Mouse (Mus musculus) embryo, embryonic 11.5 days (tissue): ENCODE measurements at regions not wholly inside any gene's neighbourhood (a gene's known extent, or its start where the extent isn't known, plus 50 kb on each side); places are given as distances from the start of the nearest gene placed in this dataset.

Experiments used
- DNase-seq: peaks from one replicate; pipeline ENCODE4 v3.0.0-alpha.2; 2012; ENCODE audit warnings: low read depth, low spot score

DNA sequence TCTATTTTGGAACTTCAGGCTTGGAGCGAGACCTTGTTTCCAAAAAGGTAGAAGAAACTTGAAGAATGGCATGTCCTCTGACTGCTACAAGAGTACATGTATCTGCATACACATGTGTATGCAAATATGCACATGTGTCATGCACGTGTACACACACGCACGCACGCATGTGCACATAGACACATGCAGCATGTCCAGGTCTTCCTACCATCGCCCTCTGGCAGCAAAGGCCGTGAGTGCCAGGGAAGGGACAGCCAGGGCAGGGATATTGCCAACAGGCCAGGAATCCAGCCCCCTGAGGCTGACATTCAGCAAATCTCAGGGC, 231.0 kb downstream of the Clic5 start:
- DNase-seq = no peak

DNA sequence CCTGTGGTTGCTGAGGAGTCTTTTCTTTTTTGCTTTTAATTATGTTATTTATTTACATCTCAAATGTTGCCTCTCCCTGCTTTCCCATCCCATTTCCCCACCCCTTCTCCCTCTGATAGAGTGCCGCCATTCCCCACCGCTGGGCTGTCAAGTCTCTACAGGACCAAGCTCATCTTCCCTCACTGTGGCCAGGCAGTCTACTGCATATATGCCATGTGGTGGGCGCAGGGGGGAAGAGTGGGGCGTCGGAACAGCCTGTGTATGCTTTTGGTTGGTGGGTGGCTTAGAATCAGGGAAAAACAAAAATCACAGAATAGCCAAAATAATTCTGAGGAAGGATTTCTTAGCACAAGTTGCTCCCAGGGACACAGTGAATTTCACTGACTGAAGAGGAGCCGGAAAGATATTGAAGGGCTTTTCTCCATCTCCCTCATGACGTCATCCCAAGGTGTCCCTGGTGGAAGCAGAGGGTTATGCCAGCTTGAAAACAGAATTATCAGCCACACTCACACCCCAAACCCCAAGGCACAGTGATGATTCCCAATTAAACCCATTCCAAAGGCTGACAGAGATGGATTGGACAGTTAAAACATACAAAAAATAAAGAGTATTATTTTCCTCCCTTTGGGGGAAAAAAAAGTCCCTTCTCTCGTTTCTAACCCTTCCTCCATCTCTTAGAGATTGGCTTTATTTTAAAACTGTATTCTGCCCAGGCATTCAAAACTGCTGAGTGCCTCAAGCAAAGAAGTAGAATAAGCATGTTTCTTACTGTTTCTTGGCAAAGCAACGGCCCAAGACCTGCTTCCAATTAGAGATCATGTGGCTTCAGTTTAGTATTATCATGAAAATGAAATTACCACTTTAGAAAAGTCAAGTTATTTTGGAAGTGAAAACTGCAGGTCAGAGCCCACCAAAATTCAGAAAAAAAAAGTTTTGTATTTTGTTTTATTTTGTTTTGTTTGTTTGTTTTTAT, 232.0 kb downstream of the Clic5 start:
- DNase-seq = no peak

DNA sequence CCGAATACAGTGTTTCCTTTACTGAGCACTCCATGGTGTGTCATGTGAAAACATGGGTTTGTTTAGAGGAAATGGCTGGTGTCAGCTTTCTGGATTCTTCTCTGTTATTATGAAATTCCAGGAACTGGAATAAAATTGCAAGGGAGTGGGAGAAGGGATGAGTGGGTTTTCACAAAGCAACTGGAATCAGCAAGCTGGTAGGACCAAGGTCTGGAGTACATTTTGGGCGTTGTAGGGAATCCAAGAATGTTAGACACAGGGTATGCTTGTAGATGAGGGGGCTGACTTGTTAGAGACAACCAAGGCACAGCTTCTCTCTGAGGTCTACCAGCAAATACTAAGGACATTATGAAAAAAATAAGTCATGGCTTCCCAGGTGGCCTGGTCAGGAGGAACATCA, 233.8 kb downstream of the Clic5 start:
- no peak for DNase-seq

DNA sequence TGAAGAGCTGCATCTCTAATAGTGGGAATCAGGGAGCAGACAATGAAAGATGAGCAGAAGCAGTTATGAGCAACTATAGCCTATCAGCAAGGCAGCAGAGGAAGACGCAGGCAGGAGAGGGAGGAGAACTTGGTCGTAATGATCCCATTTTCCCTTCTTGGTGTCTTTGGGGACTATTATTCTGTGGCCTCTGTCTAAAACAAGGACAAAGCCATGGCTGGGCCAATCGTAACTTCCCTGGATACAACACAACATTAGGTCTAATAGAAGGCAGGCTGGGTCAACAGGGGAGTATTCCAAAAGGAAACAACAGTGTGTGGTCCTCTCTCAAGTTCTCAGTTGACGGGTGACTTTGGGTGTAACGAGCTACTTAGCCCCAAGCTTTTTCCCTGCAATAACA, 234.5 kb downstream of the Clic5 start:
- no peak for DNase-seq

DNA sequence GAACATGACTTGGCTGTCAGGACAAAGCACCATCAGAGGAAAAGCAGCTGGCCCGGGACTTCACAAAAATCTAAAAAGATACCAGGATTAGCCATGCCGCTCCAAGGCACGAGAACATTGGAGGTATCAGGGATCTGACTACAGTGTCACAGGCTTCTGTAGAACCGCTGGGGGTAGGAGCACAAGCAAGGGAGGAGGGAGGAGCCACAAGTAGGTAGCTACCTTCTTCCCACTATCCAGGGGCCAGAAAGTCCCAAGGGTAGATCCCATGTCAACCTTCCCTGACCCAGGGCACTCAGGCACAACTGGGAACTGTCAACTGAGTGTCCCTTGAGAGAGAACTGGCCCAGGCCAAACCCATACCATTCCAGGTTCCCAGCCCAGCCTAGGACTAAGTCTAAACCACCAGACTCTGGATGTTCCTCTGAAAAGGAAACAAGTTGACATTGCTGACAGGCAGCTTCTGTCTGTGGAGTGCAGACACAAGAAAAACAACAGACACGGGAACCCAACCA, 235.1 kb downstream of the Clic5 start:
- no peak for DNase-seq

DNA sequence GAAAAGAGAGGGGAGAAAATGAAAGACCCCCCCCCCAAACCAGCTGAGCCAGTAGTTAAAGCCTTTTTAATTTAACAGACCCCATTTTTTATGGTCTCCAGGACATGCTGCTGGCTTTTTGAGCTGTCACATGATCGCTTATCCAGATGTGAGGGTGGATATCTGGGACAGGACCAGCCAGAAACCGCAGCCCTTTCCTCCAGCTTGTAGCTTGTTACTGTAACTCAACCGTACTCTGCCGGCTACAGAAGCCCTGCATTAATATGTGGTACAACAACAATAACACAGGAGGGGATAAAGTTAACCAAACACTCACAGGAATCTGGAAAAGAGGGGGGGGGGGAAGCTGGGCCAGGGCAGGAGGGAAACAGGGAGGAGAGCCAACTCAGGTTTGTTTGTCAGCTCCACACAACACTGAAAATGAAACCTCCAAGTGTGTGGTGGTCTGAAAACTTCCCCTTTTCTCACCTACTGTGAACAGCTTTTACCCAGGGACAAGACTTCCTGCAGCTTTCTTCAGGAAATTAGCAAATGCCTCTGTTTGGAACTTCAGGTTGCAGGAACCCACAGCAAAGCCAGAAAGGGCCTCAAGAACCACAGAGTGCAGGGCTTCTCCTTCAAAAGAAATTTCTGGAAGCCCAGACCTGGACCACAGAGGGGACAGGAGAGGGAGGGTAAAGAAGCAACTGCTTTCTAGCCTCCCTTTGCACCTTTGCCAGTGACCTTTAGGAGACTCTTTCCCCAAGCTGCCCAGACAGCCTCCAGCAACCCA, 244.3 kb downstream of the Clic5 start:
- peak; percentile 48 for DNase-seq

DNA sequence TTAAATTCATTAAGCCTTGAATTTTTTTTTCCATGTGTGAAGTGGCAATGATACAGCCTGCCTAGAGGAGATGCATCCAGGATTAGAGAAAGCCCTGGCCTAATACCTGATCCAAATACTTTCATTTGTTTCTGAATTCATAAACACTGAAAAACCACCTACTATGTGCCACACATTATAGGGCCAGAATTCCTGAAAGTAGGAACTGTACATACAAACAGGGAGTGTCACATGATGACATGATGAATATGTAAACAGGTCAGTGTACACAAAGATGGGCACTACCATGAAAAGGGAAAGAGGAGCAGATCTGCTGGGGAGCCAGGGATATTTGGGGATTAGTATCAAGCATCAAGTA, 244.9 kb downstream of the Clic5 start:
- DNase-seq = no peak

DNA sequence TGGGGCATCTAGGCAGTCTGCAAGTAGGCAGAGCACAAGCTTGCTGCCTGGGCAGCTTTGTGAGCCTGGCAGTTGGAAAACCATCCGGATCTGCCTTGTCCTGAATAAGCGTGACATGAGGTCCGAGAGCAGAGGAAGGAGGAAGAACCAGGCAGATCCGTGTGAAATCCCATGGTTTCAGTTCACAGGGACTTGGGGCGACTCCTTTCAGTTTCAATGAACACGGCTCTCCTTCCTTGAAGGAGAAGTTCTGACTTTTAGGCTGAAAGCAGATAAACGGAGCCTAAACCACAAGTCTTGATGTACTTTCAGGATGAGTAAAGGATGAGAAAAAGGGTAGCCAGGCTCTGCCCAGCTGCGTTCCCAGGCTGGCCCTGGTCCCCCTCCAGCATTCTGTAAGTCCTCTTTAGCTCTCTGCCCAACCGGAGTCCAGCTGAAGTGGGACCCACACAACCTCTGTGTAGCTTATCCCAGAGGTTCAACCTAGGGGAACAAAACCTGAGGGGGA, 248.2 kb downstream of the Clic5 start:
- no peak for DNase-seq

DNA sequence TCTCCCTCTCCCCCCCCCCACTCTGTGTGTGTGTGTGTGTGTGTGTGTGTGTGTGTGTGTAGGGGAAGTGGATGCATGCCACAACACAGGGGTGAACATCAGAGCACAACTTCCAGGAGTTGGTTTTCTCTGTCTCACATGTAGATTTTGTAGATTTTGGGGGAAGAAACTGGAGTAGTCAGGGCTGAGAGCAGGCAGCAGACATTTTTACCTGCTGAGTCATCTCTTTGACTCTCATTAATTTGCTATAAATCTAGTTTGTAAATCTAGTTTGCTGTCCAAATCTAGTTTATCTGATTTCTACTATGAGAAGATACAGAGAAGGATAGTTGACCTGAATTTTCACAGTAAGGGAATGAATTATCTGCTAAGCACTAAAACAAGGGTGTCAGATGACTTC, 250.1 kb downstream of the Clic5 start:
- no peak for DNase-seq

DNA sequence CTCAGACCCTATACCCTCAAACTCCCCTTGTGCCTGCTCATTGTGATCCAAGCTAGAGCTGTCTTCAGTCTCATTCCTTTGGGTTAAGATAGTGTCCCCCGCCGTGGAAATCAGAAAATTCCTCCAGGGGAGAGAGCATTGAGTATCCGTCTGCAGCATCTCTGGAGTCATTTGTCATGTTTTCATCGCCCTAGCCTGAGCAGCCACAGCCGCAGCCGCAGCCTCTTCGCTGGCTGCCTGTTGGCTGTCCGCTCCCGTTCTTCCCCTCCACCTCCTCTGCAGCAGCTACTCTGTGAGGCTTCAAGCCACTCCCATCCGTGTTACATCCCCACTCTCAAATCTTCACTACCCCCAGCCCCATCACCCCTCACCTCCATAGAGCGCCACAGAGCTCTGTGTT, 255.1 kb downstream of the Clic5 start:
- DNase-seq = no peak

DNA sequence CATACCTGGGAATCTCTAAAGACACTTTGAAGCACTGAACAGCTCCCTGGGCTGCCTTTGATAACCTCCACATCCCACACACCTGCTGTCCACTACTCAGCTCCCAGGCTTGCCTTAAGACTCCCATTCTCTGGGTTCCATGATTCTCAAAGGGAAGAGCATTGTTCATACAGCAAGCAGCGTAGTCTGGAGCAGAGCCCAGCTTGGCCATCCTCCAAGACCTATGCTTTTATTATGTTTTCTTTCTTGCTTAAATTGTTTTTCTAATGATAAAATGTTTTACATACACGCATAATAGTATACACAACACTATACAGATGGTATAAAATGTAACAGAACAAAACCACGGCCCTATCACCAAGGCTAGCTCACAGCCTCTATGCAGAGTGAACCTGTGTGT, 257.0 kb downstream of the Clic5 start:
- no peak for DNase-seq
